Comparison of ENCODE assay signal across 8 mouse cellular contexts in genomic region chr8:94392147-94392546, GRCm38 (mm10). TPM values are rescaled to one million over a fixed set of nuclear protein-coding genes. Genes with fewer than 3 reads are reported as not detected.
DNase-seq lines count a peak whose midpoint lies in the region; ATAC-seq and TF ChIP-seq lines count a peak whose summit lies in the region.

No protein-coding gene starts in this region.

- WGBS in kidney, adult 2 months: 80% methylated on average over 12 of the region's 12 CpGs
- 83% methylated on average over 12 of the region's 12 CpGs for WGBS in kidney, embryonic 15.5 days
- 82% methylated on average over 12 of the region's 12 CpGs for WGBS in forebrain, embryonic 15.5 days

- no peaks in the 10 kb centered on the region for H3K27me3 ChIP-seq in kidney, adult 2 months (replicated peaks; ENCODE audit: control insufficient read depth, insufficient read depth, low read length)
- H3K27me3 ChIP-seq in kidney, embryonic 15.5 days: no peaks in the 10 kb centered on the region
- no peaks in the 10 kb centered on the region for H3K27me3 ChIP-seq in MEL (ENCODE audit: control insufficient read depth in 1 of 2, insufficient read depth in 2 of 2, low read length in 2 of 2)
- H3K27me3 ChIP-seq in forebrain, embryonic 15.5 days: no peaks in the 10 kb centered on the region

- H3K4me2 ChIP-seq in kidney, embryonic 15.5 days: no peak overlapping the region
- no peak overlapping the region for H3K4me2 ChIP-seq in forebrain, embryonic 15.5 days (replicated peaks)

- no peak overlapping the region for H3K27ac ChIP-seq in kidney, adult 2 months (ENCODE audit: insufficient read depth, low read depth, low read length)
- H3K27ac ChIP-seq in kidney, embryonic 15.5 days: no peak overlapping the region
- H3K27ac ChIP-seq in MEL (ENCODE audit: control insufficient read depth, low read depth, low read length): no peak overlapping the region
- no peak overlapping the region for H3K27ac ChIP-seq in cortical plate, adult 2 months (ENCODE audit: insufficient read depth, low read length)
- no peak overlapping the region for H3K27ac ChIP-seq in forebrain, embryonic 15.5 days (replicated peaks)

- peaks cover 3% of the 10 kb centered on the region; the same call in 1 of the 2 replicates for H3K4me1 ChIP-seq in kidney, adult 2 months (ENCODE audit: control insufficient read depth, insufficient read depth, low read length)
- peaks cover 10% of the 10 kb centered on the region for H3K4me1 ChIP-seq in kidney, embryonic 15.5 days
- H3K4me1 ChIP-seq in MEL (ENCODE audit: control insufficient read depth in 1 of 2, insufficient read depth in 2 of 2, low read length in 2 of 2): peaks cover 4 to 6% of the 10 kb centered on the region in 2 experiments; a peak in 3 of 4 replicates
- 0 out of 2 replicates have a peak, but pooled peaks cover 1% of the 10 kb centered on the region for H3K4me1 ChIP-seq in cortical plate, adult 2 months (ENCODE audit: control insufficient read depth, insufficient read depth, low read length)
- peaks cover 11% of the 10 kb centered on the region for H3K4me1 ChIP-seq in forebrain, embryonic 15.5 days

- no peak for ATAC-seq in kidney, embryonic 15.5 days (replicated peaks; ENCODE audit: low FRiP score)
- no peak for ATAC-seq in forebrain, embryonic 15.5 days (replicated peaks)

- TF ChIP-seq CTCF in kidney, adult 2 months (conservative IDR thresholded peaks at IDR 0.05; ENCODE audit: insufficient read depth, insufficient read length, low read depth, low read length): peak; percentile 54
- peak; percentile 43 to 51 (median 46) for TF ChIP-seq CTCF in MEL (IDR thresholded peaks at IDR 0.05 in 2 of 3, conservative IDR thresholded peaks at IDR 0.05 in 1 of 3; ENCODE audit: control insufficient read depth in 1 of 3, insufficient read depth in 1 of 3, low read depth in 2 of 3, low read length in 3 of 3, poor library complexity in 1 of 3, severe bottlenecking in 1 of 3)
- TF ChIP-seq CTCF in cortical plate, adult 2 months (IDR thresholded peaks at IDR 0.05; ENCODE audit: extremely low read depth, insufficient read depth, low read length): peak; percentile 30

- DNase-seq in kidney, adult 2 months: peak; percentile 80
- DNase-seq in B cell, adult 2 months: peak; percentile 74 to 80
- peak; percentile 65 for DNase-seq in MEL (ENCODE audit: low read depth, low spot score)
- DNase-seq in heart, postnatal 14 days: peak; percentile 44 to 68
- DNase-seq in lung, postnatal 25 days (ENCODE audit: low spot score): peak; percentile 54

- no peak for TF ChIP-seq EP300 in MEL (IDR thresholded peaks at IDR 0.05; ENCODE audit: low read depth in 1 of 2, low read length in 2 of 2)

- H3K4me3 ChIP-seq in kidney, adult 2 months (ENCODE audit: insufficient read depth, low read depth, low read length): no peak overlapping the region
- no peak overlapping the region for H3K4me3 ChIP-seq in kidney, embryonic 15.5 days (replicated peaks)
- H3K4me3 ChIP-seq in MEL (ENCODE audit: control insufficient read depth in 1 of 2, insufficient read depth in 1 of 2, low read depth in 2 of 2, low read length in 2 of 2): no peak overlapping the region
- H3K4me3 ChIP-seq in cortical plate, adult 2 months (ENCODE audit: insufficient read depth, low read length): no peak overlapping the region
- H3K4me3 ChIP-seq in forebrain, embryonic 15.5 days: no peak overlapping the region

- H3K9ac ChIP-seq in kidney, embryonic 15.5 days: no peak overlapping the region
- H3K9ac ChIP-seq in MEL (ENCODE audit: control insufficient read depth, low read depth, low read length, poor library complexity, severe bottlenecking): no peak overlapping the region
- no peak overlapping the region for H3K9ac ChIP-seq in forebrain, embryonic 15.5 days (replicated peaks)

- no peaks in the 10 kb centered on the region for H3K9me3 ChIP-seq in kidney, embryonic 15.5 days (replicated peaks)
- no peaks in the 10 kb centered on the region for H3K9me3 ChIP-seq in MEL (replicated peaks; ENCODE audit: insufficient read depth, low read length)
- H3K9me3 ChIP-seq in forebrain, embryonic 15.5 days: no peaks in the 10 kb centered on the region

- peaks cover 23% of the 10 kb centered on the region for H3K79me2 ChIP-seq in MEL (ENCODE audit: control insufficient read depth, insufficient read depth, low read length, poor library complexity)

- H3K36me3 ChIP-seq in kidney, adult 2 months (ENCODE audit: control insufficient read depth, insufficient read depth, low read length): peaks cover 45% of the 10 kb centered on the region
- H3K36me3 ChIP-seq in kidney, embryonic 15.5 days: peaks cover 76% of the 10 kb centered on the region
- peaks cover 21 to 43% of the 10 kb centered on the region in 2 experiments for H3K36me3 ChIP-seq in MEL (ENCODE audit: control insufficient read depth in 1 of 2, insufficient read depth in 2 of 2, low read length in 2 of 2)
- peaks cover 66% of the 10 kb centered on the region for H3K36me3 ChIP-seq in forebrain, embryonic 15.5 days

- TF ChIP-seq RAD21 in MEL (IDR thresholded peaks at IDR 0.05; ENCODE audit: low read depth, low read length): no peak

- intact Hi-C loops in heart, postnatal 14 days (cut with DNase I): no loop called here

- no peak for TF ChIP-seq POLR2A in kidney, adult 2 months (IDR thresholded peaks at IDR 0.05; ENCODE audit: low read depth, low read length)
- TF ChIP-seq POLR2A in MEL (IDR thresholded peaks at IDR 0.05; ENCODE audit: control insufficient read depth in 1 of 2, insufficient read depth in 1 of 2, low read depth in 1 of 2, low read length in 2 of 2, poor library complexity in 1 of 2): no peak
- no peak for TF ChIP-seq POLR2A in cortical plate, adult 2 months (IDR thresholded peaks at IDR 0.05; ENCODE audit: extremely low read depth, insufficient read depth, low read length)

TF ChIP-seq in MEL, 35 proteins besides CTCF, POLR2A, EP300 and RAD21:
- 0 out of 2 replicates have a peak, but pooled peaks have one; percentile 36 for TF ChIP-seq GATA1 (IDR thresholded peaks at IDR 0.05; ENCODE audit: low read depth, low read length)
- TF ChIP-seq SMC3 (IDR thresholded peaks at IDR 0.05; ENCODE audit: low read depth, low read length): 0 out of 2 replicates have a peak, but pooled peaks have one; percentile 22
- no peak for TF ChIP-seq CHD2 (IDR thresholded peaks at IDR 0.05; ENCODE audit: low read length)

RNA-seq across cellular contexts. Expression of gene Herpud1, which starts 5.9 kb away (rescaled TPM):
- polyA plus RNA-seq in kidney, adult 2 months (2012; rRNA removed): 417 and 537 TPM in 2 replicates
- 66.7 and 70.0 TPM in 2 replicates for polyA plus RNA-seq in kidney, embryonic 15.5 days (2015; fragmentation: Nextera tagmentation; extraction: Ambion mirVana)
- 66.9 and 90.6 TPM in 2 replicates for total RNA-seq in MEL (2012; rRNA removed)
- polyA plus RNA-seq in MEL (2012; ENCODE audit: insufficient read depth in 1 of 2, insufficient read length in 2 of 2, low read depth in 1 of 2, low replicate concordance in 2 of 2, missing spikeins in 1 of 2): 10 to 100 TPM in 1 of 2 experiments, not detected in 1; 66.1 TPM
- polyA plus RNA-seq in cortical plate, adult 2 months (2012; rRNA removed): 90.6 and 97.8 TPM in 2 replicates
- total RNA-seq in heart, postnatal 14 days (2021): 100 to 1,000 TPM; 168 to 178 TPM
- polyA plus RNA-seq in forebrain, embryonic 15.5 days (2015; fragmentation: Nextera tagmentation; extraction: Ambion mirVana): 62.5 and 66.5 TPM in 2 replicates

RNA-seq across cellular contexts. Expression of gene Nlrc5, which starts 42.0 kb away (rescaled TPM):
- 4.0 and 6.6 TPM in 2 replicates for polyA plus RNA-seq in kidney, adult 2 months (2012; rRNA removed)
- 0.22 and 0.27 TPM in 2 replicates for polyA plus RNA-seq in kidney, embryonic 15.5 days (2015; fragmentation: Nextera tagmentation; extraction: Ambion mirVana)
- 0.03 TPM in 1 of 2 replicates, not detected in the other for total RNA-seq in MEL (2012; rRNA removed)
- under 1 TPM in 1 of 2 experiments, not detected in 1; 0.03 TPM for polyA plus RNA-seq in MEL (2012; ENCODE audit: insufficient read depth in 1 of 2, insufficient read length in 2 of 2, low read depth in 1 of 2, low replicate concordance in 2 of 2, missing spikeins in 1 of 2)
- polyA plus RNA-seq in cortical plate, adult 2 months (2012; rRNA removed): 0.94 and 1.0 TPM in 2 replicates
- total RNA-seq in heart, postnatal 14 days (2021): 1 to 10 TPM in 1 of 2 experiments, under 1 TPM in 1; 0.22 to 1.4 TPM
- 0.22 and 0.50 TPM in 2 replicates for polyA plus RNA-seq in forebrain, embryonic 15.5 days (2015; fragmentation: Nextera tagmentation; extraction: Ambion mirVana)
